Mouse (Mus musculus): ENCODE measurements at regions not wholly inside any gene's neighbourhood (a gene's known extent, or its start where the extent isn't known, plus 50 kb on each side); places are given as distances from the start of the nearest gene placed in this dataset.

DNA sequence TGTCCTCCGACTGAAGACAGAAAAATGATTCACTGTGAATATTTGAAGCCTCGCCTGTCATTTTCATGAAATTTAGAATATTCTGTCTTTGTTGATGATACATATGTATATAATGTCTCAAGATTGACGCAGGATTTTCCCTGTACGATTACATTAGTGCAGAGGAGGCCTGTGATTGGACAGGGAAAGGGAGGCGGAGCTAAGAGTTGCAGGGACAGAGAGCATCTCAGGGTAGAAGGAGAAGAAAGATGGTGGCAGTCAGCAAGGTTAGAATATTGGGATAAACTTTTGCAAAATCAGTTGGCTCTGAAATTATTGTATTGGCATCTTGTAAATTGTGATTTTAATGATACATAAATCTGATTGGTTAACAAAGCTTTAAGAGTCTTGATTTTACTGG lies 1213.1 kb downstream of the 9330182O14Rik start:
- TF ChIP-seq CTCF (IDR thresholded peaks at IDR 0.05; ENCODE audit: low read depth), result no peak
- no peak for TF ChIP-seq EP300 (IDR thresholded peaks at IDR 0.05; ENCODE audit: low read depth)

Measured in liver, embryonic 14.5 days (tissue).